Mouse (Mus musculus): Measurements from ENCODE around the gene Pklr. TPM values are rescaled to one million over a fixed set of nuclear protein-coding genes. Genes with fewer than 3 reads are reported as not detected.

Pklr gene
- total and polyA plus RNA-seq, 3 experiments: 53.2 to 185 (median 133) TPM

GRCm38 (mm10) chr3:89177242-89178106 is 41.5 kb downstream of the Pklr start, which contains the start of gene Scamp3 (continued):
- TF ChIP-seq HCFC1 (IDR thresholded peaks at IDR 0.05; ENCODE audit: low read depth, low read length) (peak; percentile 99), TBP (IDR thresholded peaks at IDR 0.05; ENCODE audit: low read depth, low read length) (peak; percentile 57), ZNF384 (IDR thresholded peaks at IDR 0.05; ENCODE audit: low read depth, low read length) (peak; percentile 99), RAD21 (IDR thresholded peaks at IDR 0.05; ENCODE audit: low read depth, low read length) (no peak), POLR2A (IDR thresholded peaks at IDR 0.05; ENCODE audit: control insufficient read depth in 1 of 2, insufficient read depth in 1 of 2, low read depth in 1 of 2, low read length in 2 of 2, poor library complexity in 1 of 2) (peak; percentile 87 to 91), USF1 (IDR thresholded peaks at IDR 0.05; ENCODE audit: low read depth, low read length) (peak; percentile 100), MAX (IDR thresholded peaks at IDR 0.05; ENCODE audit: low read length) (peak; percentile 100), MEF2A (IDR thresholded peaks at IDR 0.05; ENCODE audit: extremely low read depth, insufficient replicate concordance, low read depth, low read length, poor library complexity, severe bottlenecking) (no peak), POLR2AphosphoS5 (IDR thresholded peaks at IDR 0.05; ENCODE audit: borderline replicate concordance, low read depth, low read length) (no peak; the same call in 1 of the 2 replicates), ZMIZ1 (IDR thresholded peaks at IDR 0.05; ENCODE audit: low read depth, low read length) (peak; percentile 93), USF2 (IDR thresholded peaks at IDR 0.05; ENCODE audit: borderline replicate concordance in 1 of 2, insufficient read depth in 1 of 2, low read depth in 1 of 2, low read length in 2 of 2) (peak; percentile 99), TCF12 (IDR thresholded peaks at IDR 0.05; ENCODE audit: low read depth, low read length) (peak; percentile 59; the same call in 1 of the 2 replicates), MAFK (IDR thresholded peaks at IDR 0.05; ENCODE audit: borderline replicate concordance, low read depth, low read length) (no peak), RCOR1 (IDR thresholded peaks at IDR 0.05; ENCODE audit: low read depth, low read length) (no peak), SIN3A (IDR thresholded peaks at IDR 0.05; ENCODE audit: low read length) (peak; percentile 93)

- H3K27ac ChIP-seq (ENCODE audit: control insufficient read depth, low read depth, low read length): peak overlapping the region; percentile 71
- peaks cover 23% of the 10 kb centered on the region for H3K79me2 ChIP-seq (ENCODE audit: control insufficient read depth, insufficient read depth, low read length, poor library complexity)
- H3K4me1 ChIP-seq (ENCODE audit: control insufficient read depth in 1 of 2, insufficient read depth in 2 of 2, low read length in 2 of 2): peaks cover 7 to 35% of the 10 kb centered on the region in 2 experiments; a peak in 3 of 4 replicates
- peak overlapping the region; percentile 85 for H3K9ac ChIP-seq (ENCODE audit: control insufficient read depth, low read depth, low read length, poor library complexity, severe bottlenecking)
- H3K9me3 ChIP-seq (replicated peaks; ENCODE audit: insufficient read depth, low read length): no peaks in the 10 kb centered on the region
- TF ChIP-seq GATA1 (IDR thresholded peaks at IDR 0.05; ENCODE audit: low read depth, low read length): no peak
- TF ChIP-seq MYC (IDR thresholded peaks at IDR 0.05; ENCODE audit: low read depth, low read length): 0 out of 2 replicates have a peak, but pooled peaks have one; percentile 19
- H3K36me3 ChIP-seq (ENCODE audit: control insufficient read depth in 1 of 2, insufficient read depth in 2 of 2, low read length in 2 of 2): peaks cover 21 to 36% of the 10 kb centered on the region in 2 experiments
- DNase-seq (ENCODE audit: low read depth, low spot score): peak; percentile 69
- H3K4me3 ChIP-seq (ENCODE audit: control insufficient read depth in 1 of 2, insufficient read depth in 1 of 2, low read depth in 2 of 2, low read length in 2 of 2): peak overlapping the region; percentile 58 to 91
- H3K27me3 ChIP-seq (ENCODE audit: control insufficient read depth in 1 of 2, insufficient read depth in 2 of 2, low read length in 2 of 2): no peaks in the 10 kb centered on the region
Observed at GRCm38 (mm10) chr3:89178107-89178385, 42.1 kb downstream of the Pklr start.

Data from MEL (cell line).